Mouse (Mus musculus) bone marrow macrophage, adult 2 months (primary cell): Measurements from ENCODE around the gene Asic2.

ENCODE experiments used
- CTCF ChIP-seq: IDR thresholded peaks from 2 replicates; pipeline ENCODE4 v1.5.1; 2012; ENCODE audit warnings: low read depth, mild to moderate bottlenecking, low read length, moderate library complexity
- POLR2A ChIP-seq: IDR thresholded peaks from 2 replicates; pipeline ENCODE4 v1.6.1; 2012; ENCODE audit warnings: mild to moderate bottlenecking, low read depth, low read length, borderline replicate concordance

DNA sequence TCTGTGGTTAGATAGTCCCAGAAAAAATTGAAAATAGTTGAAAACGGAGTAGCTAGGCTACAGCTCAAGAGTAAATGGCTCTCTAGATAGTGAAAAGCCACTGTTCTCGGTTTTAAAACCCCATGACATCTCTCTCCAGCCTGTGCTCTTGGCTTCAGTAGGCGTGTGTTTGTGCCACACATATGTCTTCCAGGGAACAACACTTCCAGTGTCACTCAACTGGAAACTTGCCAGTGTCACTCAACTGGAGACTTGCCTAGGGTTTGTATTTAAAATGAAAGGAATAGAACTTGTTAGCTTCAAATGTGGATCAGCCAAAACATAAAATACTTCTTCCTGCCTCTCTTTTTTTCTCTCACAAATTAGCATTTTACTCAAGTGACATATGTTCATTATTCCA is 397.9 kb downstream of the Asic2 start:
- TF ChIP-seq CTCF (no peak), POLR2A (no peak)
